Mouse (Mus musculus): ENCODE data around the gene Iqsec1. TPM values are rescaled to one million over a fixed set of nuclear protein-coding genes. Genes with fewer than 3 reads are reported as not detected.
A peak's percentile ranks its signal among the peaks of the same experiment; 100 is the strongest.

Iqsec1 gene
- polyA plus RNA-seq, 1 experiment from 2014 or later, result 10.7 TPM

DNA sequence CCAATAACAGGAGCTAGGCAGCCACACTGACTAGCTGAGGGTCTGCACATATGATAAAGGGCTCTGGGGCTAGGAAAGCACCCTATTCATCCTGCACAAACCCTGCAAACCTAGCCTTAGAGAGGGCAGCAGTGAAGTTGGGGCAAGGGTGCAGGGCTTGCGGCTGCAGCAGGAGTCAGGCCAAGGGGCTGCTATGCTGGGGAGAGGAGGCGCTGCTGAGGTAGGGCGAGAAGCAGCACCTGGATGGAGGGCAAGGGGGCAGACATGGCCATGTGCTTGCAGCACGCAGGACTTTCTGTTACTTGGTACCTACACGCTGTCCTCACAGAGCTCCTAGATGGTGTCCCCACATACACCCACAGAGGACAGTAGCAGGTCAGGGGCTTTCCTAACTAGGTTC is 246.8 kb downstream of the Iqsec1 start:
- H3K27me3 ChIP-seq (replicated peaks), result no peaks in the 10 kb centered on the region
- H3K36me3 ChIP-seq, result no peaks in the 10 kb centered on the region
- H3K4me3 ChIP-seq (replicated peaks), result no peak overlapping the region
- no peak overlapping the region for H3K9ac ChIP-seq
- no peak overlapping the region for H3K4me2 ChIP-seq
- no peak for ATAC-seq (ENCODE audit: insufficient read depth, low FRiP score, low read depth)
- peaks cover 11% of the 10 kb centered on the region for H3K4me1 ChIP-seq
- 91% methylated on average over 5 of the region's 5 CpGs for WGBS
- no peak overlapping the region for H3K27ac ChIP-seq
- no peaks in the 10 kb centered on the region for H3K9me3 ChIP-seq

DNA sequence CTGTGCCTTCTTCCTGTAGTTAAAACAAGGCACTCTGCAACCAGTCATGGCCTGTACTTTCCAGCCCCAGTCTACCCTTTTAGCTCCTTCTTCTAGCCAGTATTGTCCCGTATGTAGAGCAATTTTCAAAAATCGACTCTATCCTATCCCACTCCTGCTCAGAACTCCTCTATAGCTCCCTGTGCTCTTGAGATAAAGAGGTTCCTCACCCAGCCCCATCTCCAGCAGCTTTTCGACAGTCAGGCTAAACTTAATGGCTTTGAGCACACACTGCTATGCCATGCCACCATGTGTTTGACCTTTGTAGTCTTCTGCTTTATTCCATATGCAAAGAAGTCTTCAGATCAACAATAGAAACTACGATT is 247.4 kb downstream of the Iqsec1 start:
- H3K9ac ChIP-seq, result no peak overlapping the region
- H3K9me3 ChIP-seq, result no peaks in the 10 kb centered on the region
- 69% methylated on average over 4 of the region's 4 CpGs for WGBS
- no peak overlapping the region for H3K4me2 ChIP-seq
- ATAC-seq (ENCODE audit: insufficient read depth, low FRiP score, low read depth), result no peak
- H3K36me3 ChIP-seq, result no peaks in the 10 kb centered on the region
- no peaks in the 10 kb centered on the region for H3K27me3 ChIP-seq (replicated peaks)
- H3K4me3 ChIP-seq (replicated peaks), result no peak overlapping the region
- H3K27ac ChIP-seq, result no peak overlapping the region
- peaks cover 8% of the 10 kb centered on the region for H3K4me1 ChIP-seq

DNA sequence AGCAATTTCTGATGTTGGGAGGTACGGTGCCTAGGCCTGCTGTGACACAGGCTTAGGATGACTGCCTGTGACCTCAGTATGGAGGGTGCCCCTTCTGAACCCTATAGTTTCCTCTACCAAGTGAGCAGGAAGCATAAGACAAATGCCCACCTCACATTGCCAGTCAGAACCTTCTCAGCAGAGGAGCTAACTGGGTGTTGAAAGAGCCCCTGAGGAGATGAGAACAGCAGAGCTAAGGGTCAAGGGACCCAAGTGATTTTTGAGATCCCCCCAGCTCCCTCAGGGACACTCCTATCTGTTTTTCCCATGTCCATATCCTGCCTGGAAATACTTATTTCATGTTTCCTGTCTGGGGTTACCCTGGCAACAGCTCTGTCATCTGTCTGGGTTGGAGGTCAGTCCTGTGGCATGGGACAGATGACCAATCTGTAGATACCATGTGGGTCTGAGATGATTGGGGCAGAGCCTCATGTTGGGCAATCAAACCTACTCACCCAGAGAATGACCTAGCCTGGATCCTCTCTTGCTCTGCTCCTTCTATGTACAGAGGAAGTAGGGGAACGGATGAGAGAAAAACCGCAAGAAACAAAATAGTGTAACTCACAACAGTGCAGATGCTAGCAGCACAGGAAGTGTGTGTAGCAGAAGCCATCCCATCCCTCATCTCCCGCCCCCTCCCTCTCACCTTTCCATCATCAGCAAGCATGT is 248.0 kb downstream of the Iqsec1 start:
- H3K4me1 ChIP-seq, result peaks cover 13% of the 10 kb centered on the region
- H3K9me3 ChIP-seq, result no peaks in the 10 kb centered on the region
- WGBS, result 78% methylated on average over 4 of the region's 4 CpGs
- H3K4me2 ChIP-seq, result no peak overlapping the region
- H3K27me3 ChIP-seq (replicated peaks), result 0 out of 2 replicates have a peak, but pooled peaks cover under 1% of the 10 kb centered on the region
- no peaks in the 10 kb centered on the region for H3K36me3 ChIP-seq
- no peak overlapping the region for H3K27ac ChIP-seq
- H3K9ac ChIP-seq, result no peak overlapping the region
- H3K4me3 ChIP-seq (replicated peaks), result no peak overlapping the region
- ATAC-seq (ENCODE audit: insufficient read depth, low FRiP score, low read depth), result no peak

DNA sequence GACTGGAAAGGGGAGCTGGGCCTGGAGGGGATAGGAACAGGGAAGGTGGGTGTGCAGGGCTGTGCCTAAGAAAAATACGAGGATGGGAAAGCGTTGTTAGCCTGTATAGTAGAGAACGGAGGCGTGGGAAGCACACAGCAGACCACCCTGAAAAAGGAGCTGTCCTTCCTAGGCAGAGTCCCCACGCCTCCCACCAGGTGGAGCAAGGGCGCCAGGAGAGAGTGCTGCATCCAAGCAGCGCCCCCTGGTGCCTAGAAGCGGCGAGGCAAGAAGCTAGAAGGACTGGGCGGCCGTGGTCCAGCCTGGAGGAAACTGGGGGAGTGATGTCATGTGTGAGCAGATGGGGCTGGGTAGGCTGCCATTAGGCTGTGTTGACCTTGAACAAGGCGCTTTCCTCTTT is 251.1 kb downstream of the Iqsec1 start:
- Histone ChIP-seq H3K9ac (no peak overlapping the region), H3K4me3 (replicated peaks) (peak overlapping the region; percentile 56), H3K9me3 (no peaks in the 10 kb centered on the region), H3K27me3 (replicated peaks) (0 out of 2 replicates have a peak, but pooled peaks cover 5% of the 10 kb centered on the region), H3K36me3 (no peaks in the 10 kb centered on the region), H3K4me1 (peaks cover 17% of the 10 kb centered on the region), H3K4me2 (peak overlapping the region; percentile 92), H3K27ac (no peak overlapping the region)
- ATAC-seq (ENCODE audit: insufficient read depth, low FRiP score, low read depth), result peak; percentile 71
- WGBS, result 2% methylated on average over 12 of the region's 12 CpGs

DNA sequence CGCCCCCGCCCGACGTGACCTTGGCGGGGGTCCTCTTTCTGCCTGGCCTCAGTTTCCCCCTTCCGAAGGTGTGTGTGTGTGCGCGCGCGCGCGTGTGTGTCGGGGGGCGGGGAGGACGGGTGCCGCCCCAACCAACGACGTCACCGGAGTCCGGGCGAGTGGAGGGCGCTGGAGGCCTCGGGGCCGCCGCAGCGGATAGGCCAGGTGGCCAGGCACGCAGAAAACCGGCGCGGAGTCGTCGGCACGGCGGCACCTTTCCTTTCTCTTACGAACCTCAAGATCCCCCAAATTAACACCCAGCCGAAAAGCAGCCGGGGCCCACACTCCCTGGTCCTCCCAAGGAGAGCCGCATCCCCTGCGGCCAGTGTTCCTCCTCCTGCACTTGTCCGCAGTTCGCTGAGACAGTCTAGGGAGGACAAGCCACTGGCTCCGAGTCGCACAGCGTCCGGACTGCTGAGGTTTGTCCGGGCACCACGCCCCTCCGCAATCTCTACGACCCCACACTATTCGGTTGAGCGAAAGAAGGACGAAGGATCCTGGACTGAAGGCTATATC is 251.7 kb downstream of the Iqsec1 start:
- no peaks in the 10 kb centered on the region for H3K36me3 ChIP-seq
- WGBS, result under 1% methylated on average over 51 of the region's 52 CpGs
- peak; percentile 53; the same call in 1 of the 2 replicates for ATAC-seq (ENCODE audit: insufficient read depth, low FRiP score, low read depth)
- H3K9ac ChIP-seq, result peak overlapping the region; percentile 32
- H3K9me3 ChIP-seq, result no peaks in the 10 kb centered on the region
- H3K4me2 ChIP-seq, result peak overlapping the region; percentile 92
- no peak overlapping the region for H3K27ac ChIP-seq
- 0 out of 2 replicates have a peak, but pooled peaks cover 5% of the 10 kb centered on the region for H3K27me3 ChIP-seq (replicated peaks)
- peaks cover 18% of the 10 kb centered on the region for H3K4me1 ChIP-seq
- H3K4me3 ChIP-seq (replicated peaks), result peak overlapping the region; percentile 56

DNA sequence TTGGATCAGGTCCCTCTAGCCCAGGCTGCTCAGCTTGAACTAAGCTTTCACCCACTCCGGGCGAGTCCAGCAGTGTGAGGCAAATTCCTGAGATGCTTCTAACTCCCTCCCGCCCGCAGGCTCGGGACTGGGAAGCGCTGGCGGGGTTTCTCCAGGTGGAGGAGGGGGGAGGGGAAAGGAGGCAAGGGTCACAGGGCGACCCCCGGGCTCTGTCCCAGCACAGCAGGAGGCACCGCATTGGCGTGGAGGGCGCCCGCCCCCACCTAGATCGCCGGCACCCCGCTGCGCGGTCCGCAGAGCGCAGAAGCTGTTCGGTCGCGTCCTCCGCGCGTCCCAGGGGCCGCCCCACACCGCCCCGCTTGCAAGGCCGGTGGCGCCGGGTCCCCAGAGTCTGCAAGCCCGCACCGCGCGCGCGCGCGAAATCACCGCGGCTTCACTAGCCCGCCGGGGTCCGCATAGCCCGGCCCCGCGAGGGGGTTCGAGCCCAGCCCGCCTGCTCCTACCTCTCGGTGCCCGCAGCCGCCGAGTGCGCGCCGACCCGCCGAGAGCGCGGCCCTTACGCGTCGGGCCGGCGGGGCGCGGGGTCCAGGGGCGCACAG is 252.3 kb downstream of the Iqsec1 start:
- ATAC-seq (ENCODE audit: insufficient read depth, low FRiP score, low read depth), result peak; percentile 51; the same call in 1 of the 2 replicates
- Histone ChIP-seq H3K4me2 (peak overlapping the region; percentile 92), H3K9me3 (no peaks in the 10 kb centered on the region), H3K27me3 (replicated peaks) (0 out of 2 replicates have a peak, but pooled peaks cover 5% of the 10 kb centered on the region), H3K36me3 (no peaks in the 10 kb centered on the region), H3K9ac (peak overlapping the region; percentile 32), H3K4me3 (replicated peaks) (peak overlapping the region; percentile 56), H3K27ac (no peak overlapping the region), H3K4me1 (peaks cover 24% of the 10 kb centered on the region)
- WGBS, result under 1% methylated on average over 67 of the region's 69 CpGs

DNA sequence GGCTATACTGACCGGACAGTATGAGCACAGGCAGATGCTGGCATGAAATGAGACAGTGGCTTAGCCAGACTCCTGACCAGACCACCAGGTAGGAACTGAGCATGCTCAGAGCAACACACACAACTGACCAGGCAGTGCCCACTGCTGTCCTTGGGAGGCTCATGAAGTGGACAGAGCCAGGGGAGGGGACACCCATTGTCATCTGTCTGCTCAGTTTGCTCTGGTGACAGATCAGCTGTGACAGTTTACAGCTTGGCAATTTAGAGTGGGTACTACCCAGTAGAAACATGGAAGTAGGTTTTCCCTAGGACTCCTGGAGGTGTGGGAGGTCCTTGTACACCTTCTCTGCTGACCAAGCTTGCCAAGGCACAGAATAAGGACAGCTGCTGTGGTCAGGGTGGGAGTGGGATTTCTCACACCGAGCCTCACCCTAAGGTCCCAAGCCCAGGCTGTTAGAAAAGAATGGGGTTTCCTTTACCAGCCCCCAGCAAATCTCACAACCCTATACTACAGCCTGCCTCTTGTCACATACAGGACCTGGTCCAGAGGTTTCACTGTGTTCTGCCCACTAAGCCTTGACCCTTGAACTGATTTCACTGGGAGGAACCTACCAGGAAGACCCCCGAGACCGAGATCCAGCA is 253.0 kb downstream of the Iqsec1 start:
- peaks cover 26% of the 10 kb centered on the region for H3K4me1 ChIP-seq
- 0 out of 2 replicates have a peak, but pooled peaks cover 5% of the 10 kb centered on the region for H3K27me3 ChIP-seq (replicated peaks)
- no peaks in the 10 kb centered on the region for H3K36me3 ChIP-seq
- peak overlapping the region; percentile 56 for H3K4me3 ChIP-seq (replicated peaks)
- H3K27ac ChIP-seq, result no peak overlapping the region
- H3K9me3 ChIP-seq, result no peaks in the 10 kb centered on the region
- ATAC-seq (ENCODE audit: insufficient read depth, low FRiP score, low read depth), result no peak
- H3K9ac ChIP-seq, result no peak overlapping the region
- H3K4me2 ChIP-seq, result peak overlapping the region; percentile 92
- 39% methylated on average over 4 of the region's 4 CpGs for WGBS

DNA sequence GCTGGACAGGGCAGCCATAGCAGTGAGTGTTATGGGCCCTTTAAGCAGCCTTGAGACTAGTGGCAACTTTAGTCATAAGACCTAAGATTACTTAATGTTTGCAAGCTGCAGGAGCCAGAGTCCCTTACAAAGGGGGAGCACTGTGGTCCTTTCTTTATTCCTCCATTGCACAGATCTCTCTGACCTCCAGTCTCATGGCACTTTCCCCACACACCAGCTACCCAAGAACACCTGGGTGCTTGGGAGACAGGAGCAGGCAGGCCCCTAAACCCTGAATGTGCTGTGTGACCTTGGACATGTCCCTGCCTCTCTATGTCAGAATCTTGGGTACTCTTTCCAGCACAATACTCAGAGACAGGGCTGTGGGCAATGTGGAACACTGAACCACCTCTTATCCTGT is 253.7 kb downstream of the Iqsec1 start:
- H3K9ac ChIP-seq, result no peak overlapping the region
- H3K36me3 ChIP-seq, result no peaks in the 10 kb centered on the region
- 0 out of 2 replicates have a peak, but pooled peaks cover 5% of the 10 kb centered on the region for H3K27me3 ChIP-seq (replicated peaks)
- no peak overlapping the region for H3K27ac ChIP-seq
- peaks cover 28% of the 10 kb centered on the region for H3K4me1 ChIP-seq
- no peak overlapping the region for H3K4me2 ChIP-seq
- no peak for ATAC-seq (ENCODE audit: insufficient read depth, low FRiP score, low read depth)
- H3K9me3 ChIP-seq, result no peaks in the 10 kb centered on the region
- no peak overlapping the region for H3K4me3 ChIP-seq (replicated peaks)

DNA sequence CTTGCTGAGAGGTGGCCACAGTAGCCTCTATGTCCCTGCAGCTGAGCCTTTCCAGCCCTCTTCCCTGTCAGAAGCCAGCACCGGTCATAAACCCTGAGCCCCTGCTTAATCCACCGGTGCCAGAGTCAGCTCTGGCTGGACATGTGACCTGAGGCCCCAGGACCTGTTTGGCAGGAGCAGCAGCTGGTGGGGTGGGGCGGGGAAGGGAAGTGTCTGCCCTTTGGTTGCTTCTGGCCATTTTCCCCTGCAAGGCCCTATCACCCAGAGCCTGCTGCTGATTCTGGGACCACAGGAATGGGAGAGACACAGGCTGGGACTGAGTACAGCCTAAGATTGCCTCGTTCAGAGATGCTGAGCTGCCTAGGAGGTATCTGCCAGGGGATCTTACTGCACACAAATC is 257.2 kb downstream of the Iqsec1 start:
- no peak overlapping the region for H3K9ac ChIP-seq
- H3K36me3 ChIP-seq, result no peaks in the 10 kb centered on the region
- H3K4me2 ChIP-seq, result no peak overlapping the region
- ATAC-seq (ENCODE audit: insufficient read depth, low FRiP score, low read depth), result 0 out of 2 replicates have a peak, but pooled peaks have one; percentile 5
- H3K27me3 ChIP-seq (replicated peaks), result 0 out of 2 replicates have a peak, but pooled peaks cover 5% of the 10 kb centered on the region
- H3K4me3 ChIP-seq (replicated peaks), result no peak overlapping the region
- H3K9me3 ChIP-seq, result no peaks in the 10 kb centered on the region
- H3K27ac ChIP-seq, result no peak overlapping the region; the same call in 1 of the 2 replicates
- 19% methylated on average over 4 of the region's 4 CpGs for WGBS
- H3K4me1 ChIP-seq, result peaks cover 45% of the 10 kb centered on the region

DNA sequence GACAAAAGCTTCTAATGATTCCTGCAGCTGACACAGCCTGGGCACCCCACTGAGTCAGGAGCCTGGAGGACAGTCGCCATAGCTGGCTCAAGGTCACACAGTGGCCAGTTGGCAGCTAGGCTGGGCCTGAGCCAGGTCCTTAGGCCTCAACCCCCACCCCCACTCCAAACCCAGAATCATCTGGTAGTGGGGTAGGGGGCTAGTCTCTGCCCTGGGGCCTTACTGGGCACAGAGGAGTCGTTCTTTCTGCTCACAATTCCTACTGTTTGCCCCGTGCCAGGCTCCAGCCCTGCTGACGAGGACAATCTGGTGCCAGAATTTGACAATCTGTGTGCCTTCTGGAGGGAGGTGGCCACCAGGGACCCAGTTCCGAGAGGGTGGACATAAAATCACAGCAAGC is 258.7 kb downstream of the Iqsec1 start:
- H3K36me3 ChIP-seq, result no peaks in the 10 kb centered on the region
- H3K4me2 ChIP-seq, result no peak overlapping the region
- 64% methylated on average over 5 of the region's 5 CpGs for WGBS
- no peak for ATAC-seq (ENCODE audit: insufficient read depth, low FRiP score, low read depth)
- H3K9ac ChIP-seq, result no peak overlapping the region
- no peaks in the 10 kb centered on the region for H3K9me3 ChIP-seq
- H3K27me3 ChIP-seq (replicated peaks), result no peaks in the 10 kb centered on the region
- H3K27ac ChIP-seq, result peak overlapping the region; percentile 61
- H3K4me3 ChIP-seq (replicated peaks), result no peak overlapping the region
- H3K4me1 ChIP-seq, result peaks cover 43% of the 10 kb centered on the region

DNA sequence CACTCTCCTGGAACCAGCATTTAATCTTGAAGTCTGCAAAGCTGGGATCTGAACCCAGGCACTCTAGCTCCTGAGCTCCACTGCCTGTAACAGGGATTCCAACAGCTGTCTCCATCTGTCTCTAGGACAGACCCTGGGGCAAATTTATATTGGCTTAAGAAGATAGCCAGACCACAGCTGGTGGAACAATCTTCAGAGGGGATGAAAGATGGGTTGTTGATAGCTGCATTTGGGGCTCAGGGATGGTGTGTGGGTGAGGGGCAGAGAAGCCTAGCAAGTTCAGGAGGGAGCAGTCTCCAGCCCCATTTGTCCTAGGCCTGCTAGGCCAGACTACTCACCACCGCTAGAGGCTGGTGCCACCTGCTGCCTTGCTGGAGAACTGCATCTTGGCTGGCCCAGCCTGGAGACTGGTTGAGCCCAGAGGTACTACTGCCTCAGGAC is 260.0 kb downstream of the Iqsec1 start:
- Histone ChIP-seq H3K27me3 (replicated peaks) (no peaks in the 10 kb centered on the region), H3K36me3 (no peaks in the 10 kb centered on the region), H3K4me1 (peaks cover 46% of the 10 kb centered on the region), H3K9ac (no peak overlapping the region), H3K9me3 (no peaks in the 10 kb centered on the region), H3K4me2 (no peak overlapping the region), H3K4me3 (replicated peaks) (no peak overlapping the region), H3K27ac (peak overlapping the region; percentile 31)
- 0% methylated on average over 1 of the region's 1 CpGs for WGBS
- peak; percentile 70 for ATAC-seq (ENCODE audit: insufficient read depth, low FRiP score, low read depth)

DNA sequence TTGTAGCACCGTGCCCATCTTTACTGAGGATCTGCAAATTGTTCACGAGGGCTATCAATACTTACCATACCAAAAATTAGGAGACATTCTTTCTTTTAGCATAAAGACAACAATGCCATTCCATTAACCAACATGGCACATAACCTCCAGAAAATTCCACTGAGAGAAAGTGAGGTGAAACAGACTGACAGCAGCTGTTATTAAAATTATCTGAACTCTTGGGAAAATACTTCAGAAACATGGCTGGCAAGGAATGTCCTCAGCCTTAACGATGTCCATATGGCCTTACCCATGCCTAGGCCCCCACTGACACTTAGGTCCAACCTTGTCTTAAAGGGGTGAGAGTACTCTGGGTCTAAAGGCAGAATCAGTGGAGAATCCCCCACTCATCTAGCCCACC is 260.7 kb downstream of the Iqsec1 start:
- no peaks in the 10 kb centered on the region for H3K9me3 ChIP-seq
- WGBS, result 77% methylated on average over 3 of the region's 3 CpGs
- peak overlapping the region; percentile 31; the same call in 1 of the 2 replicates for H3K27ac ChIP-seq
- H3K4me3 ChIP-seq (replicated peaks), result no peak overlapping the region
- ATAC-seq (ENCODE audit: insufficient read depth, low FRiP score, low read depth), result no peak
- H3K27me3 ChIP-seq (replicated peaks), result no peaks in the 10 kb centered on the region
- no peak overlapping the region for H3K9ac ChIP-seq
- no peak overlapping the region for H3K4me2 ChIP-seq
- no peaks in the 10 kb centered on the region for H3K36me3 ChIP-seq
- H3K4me1 ChIP-seq, result peaks cover 46% of the 10 kb centered on the region

Measured in stomach, embryonic 15.5 days (tissue).